Comparison of ENCODE assay signal across 8 mouse cellular contexts in genomic region chr5:130073026-130073425, GRCm38 (mm10). TPM values are rescaled to one million over a fixed set of nuclear protein-coding genes. Genes with fewer than 3 reads are reported as not detected.
DNase-seq lines count a peak whose midpoint lies in the region; ATAC-seq and TF ChIP-seq lines count a peak whose summit lies in the region.

Gene Tpst1 (plus strand): TSS chr5:130073326.

- no peaks in the 10 kb centered on the region for H3K4me1 ChIP-seq in kidney, embryonic 14.5 days (ENCODE audit: control insufficient read depth, insufficient read depth, low read length)
- no peaks in the 10 kb centered on the region for H3K4me1 ChIP-seq in heart, postnatal 0 days (ENCODE audit: control insufficient read depth, insufficient read depth)
- H3K4me1 ChIP-seq in limb, embryonic 11.5 days (ENCODE audit: control insufficient read depth, insufficient read depth, low read length), result no peaks in the 10 kb centered on the region
- H3K4me1 ChIP-seq in stomach, embryonic 16.5 days (ENCODE audit: control insufficient read depth, insufficient read depth, low read length), result peaks cover 3% of the 10 kb centered on the region; the same call in 1 of the 2 replicates

- H3K4me2 ChIP-seq in kidney, embryonic 14.5 days (replicated peaks; ENCODE audit: low read depth, low read length), result no peak within 1 kb of the TSS
- H3K4me2 ChIP-seq in heart, postnatal 0 days (ENCODE audit: low read depth, low read length), result no peak within 1 kb of the TSS
- no peak within 1 kb of the TSS for H3K4me2 ChIP-seq in limb, embryonic 11.5 days (ENCODE audit: low read depth, severe bottlenecking)
- H3K4me2 ChIP-seq in stomach, embryonic 16.5 days (ENCODE audit: low read depth, low read length), result no peak within 1 kb of the TSS

- H3K4me3 ChIP-seq in kidney, embryonic 14.5 days (ENCODE audit: low read length), result no peak within 1 kb of the TSS
- H3K4me3 ChIP-seq in heart, postnatal 0 days (ENCODE audit: low read depth, low read length), result no peak within 1 kb of the TSS
- H3K4me3 ChIP-seq in limb, embryonic 11.5 days (ENCODE audit: low read depth, low read length), result no peak within 1 kb of the TSS
- no peak within 1 kb of the TSS for H3K4me3 ChIP-seq in stomach, embryonic 16.5 days (replicated peaks; ENCODE audit: low read length)

- DNase-seq in kidney, postnatal 36 days, result no peak
- DNase-seq in adrenal gland, postnatal 14 days, result no peak
- DNase-seq in heart, postnatal 0 days (ENCODE audit: low spot score), result no peak
- no peak for DNase-seq in limb, embryonic 11.5 days (ENCODE audit: low spot score)
- no peak for DNase-seq in cerebellum, postnatal 25 days
- no peak for DNase-seq in thymus, postnatal 25 days

- TF ChIP-seq CTCF in heart, postnatal 0 days (IDR thresholded peaks at IDR 0.05; ENCODE audit: low read depth), result no peak

- WGBS in kidney, embryonic 14.5 days, result 87% methylated on average over 6 of the region's 6 CpGs
- WGBS in heart, postnatal 0 days, result 80% methylated on average over 6 of the region's 6 CpGs
- WGBS in limb, embryonic 11.5 days, result 92% methylated on average over 6 of the region's 6 CpGs
- 86% methylated on average over 6 of the region's 6 CpGs for WGBS in stomach, embryonic 16.5 days

- ATAC-seq in kidney, embryonic 14.5 days (ENCODE audit: low FRiP score, low TSS enrichment), result no peak
- ATAC-seq in heart, postnatal 0 days (ENCODE audit: insufficient read depth, low read depth), result no peak
- no peak for ATAC-seq in limb, embryonic 11.5 days (ENCODE audit: insufficient number of reproducible peaks, low FRiP score, low TSS enrichment, low read depth)
- ATAC-seq in stomach, embryonic 16.5 days (ENCODE audit: insufficient read depth, low FRiP score), result no peak

- H3K9ac ChIP-seq in kidney, embryonic 14.5 days (ENCODE audit: low read depth, low read length), result no peak within 1 kb of the TSS
- H3K9ac ChIP-seq in heart, postnatal 0 days (replicated peaks; ENCODE audit: low read depth, low read length), result no peak within 1 kb of the TSS
- H3K9ac ChIP-seq in limb, embryonic 11.5 days (ENCODE audit: low read length), result no peak within 1 kb of the TSS
- H3K9ac ChIP-seq in stomach, embryonic 16.5 days (ENCODE audit: low read length), result no peak within 1 kb of the TSS

- no peak for TF ChIP-seq EP300 in heart, postnatal 0 days (IDR thresholded peaks at IDR 0.05; ENCODE audit: low read depth)

- H3K9me3 ChIP-seq in kidney, embryonic 14.5 days (ENCODE audit: control insufficient read depth, low read length), result peaks cover 4% of the 10 kb centered on the region; the same call in 1 of the 2 replicates
- no peaks in the 10 kb centered on the region for H3K9me3 ChIP-seq in heart, postnatal 0 days (replicated peaks; ENCODE audit: control insufficient read depth, low read length)
- H3K9me3 ChIP-seq in limb, embryonic 11.5 days (ENCODE audit: control insufficient read depth, low read length), result no peaks in the 10 kb centered on the region
- H3K9me3 ChIP-seq in stomach, embryonic 16.5 days (replicated peaks; ENCODE audit: control insufficient read depth, low read length), result no peaks in the 10 kb centered on the region

- H3K36me3 ChIP-seq in kidney, embryonic 14.5 days (ENCODE audit: control insufficient read depth, insufficient read depth, low read length), result no peaks in the 10 kb centered on the region
- no peaks in the 10 kb centered on the region for H3K36me3 ChIP-seq in heart, postnatal 0 days (replicated peaks; ENCODE audit: control insufficient read depth, insufficient read depth, low read length)
- no peaks in the 10 kb centered on the region for H3K36me3 ChIP-seq in limb, embryonic 11.5 days (ENCODE audit: control insufficient read depth, insufficient read depth, low read length)
- H3K36me3 ChIP-seq in stomach, embryonic 16.5 days (ENCODE audit: control insufficient read depth, insufficient read depth, low read length), result no peaks in the 10 kb centered on the region

- no peaks in the 10 kb centered on the region for H3K27me3 ChIP-seq in kidney, embryonic 14.5 days (ENCODE audit: control insufficient read depth, insufficient read depth, low read length)
- H3K27me3 ChIP-seq in heart, postnatal 0 days (ENCODE audit: control insufficient read depth, insufficient read depth, low read length), result peaks cover 6% of the 10 kb centered on the region; the same call in 1 of the 2 replicates
- no peaks in the 10 kb centered on the region for H3K27me3 ChIP-seq in limb, embryonic 11.5 days (ENCODE audit: control insufficient read depth, insufficient read depth, low read length)
- H3K27me3 ChIP-seq in stomach, embryonic 16.5 days (ENCODE audit: control insufficient read depth, insufficient read depth, low read length), result no peaks in the 10 kb centered on the region; the same call in 1 of the 2 replicates

- H3K27ac ChIP-seq in kidney, embryonic 14.5 days (ENCODE audit: low read depth, low read length), result no peak within 1 kb of the TSS
- no peak within 1 kb of the TSS for H3K27ac ChIP-seq in heart, postnatal 0 days (ENCODE audit: low read depth)
- H3K27ac ChIP-seq in limb, embryonic 11.5 days (replicated peaks; ENCODE audit: low read depth, low read length), result no peak within 1 kb of the TSS
- H3K27ac ChIP-seq in stomach, embryonic 16.5 days (ENCODE audit: low read length), result no peak within 1 kb of the TSS

RNA-seq across cellular contexts. Expression of gene Tpst1, which starts in this region (rescaled TPM):
- polyA plus RNA-seq in kidney, embryonic 14.5 days (2014; fragmentation: Nextera tagmentation; extraction: Ambion mirVana), result 61.8 and 70.7 TPM in 2 replicates
- 32.5 and 35.5 TPM in 2 replicates for total RNA-seq in adrenal gland, postnatal 14 days (2021)
- total RNA-seq in heart, postnatal 0 days (2014; rRNA removed; ENCODE audit: low replicate concordance), result 12.2 and 20.7 TPM in 2 replicates
- 23.7 and 27.9 TPM in 2 replicates for polyA plus RNA-seq in heart, postnatal 0 days (2015; fragmentation: Nextera tagmentation; extraction: Ambion mirVana)
- 73.0 and 76.4 TPM in 2 replicates for polyA plus RNA-seq in limb, embryonic 11.5 days (2014; fragmentation: Nextera tagmentation; extraction: Ambion mirVana)
- polyA plus RNA-seq in stomach, embryonic 16.5 days (2015; fragmentation: Nextera tagmentation; extraction: Ambion mirVana), result 68.7 and 76.4 TPM in 2 replicates
